Mouse (Mus musculus) erythroblast, embryonic 14.5 days (primary cell): ENCODE results near the gene Nynrin.

Experiments used
- GATA1 ChIP-seq: IDR thresholded peaks from 2 replicates; pipeline ENCODE4 v1.6.1; 2012; ENCODE audit warnings: low read length, inconsistent platforms, mixed read lengths
- TAL1 ChIP-seq: IDR thresholded peaks from 3 replicates; pipeline ENCODE4 v1.6.1; 2012; ENCODE audit warnings: low read length, inconsistent platforms, mixed read lengths

DNA sequence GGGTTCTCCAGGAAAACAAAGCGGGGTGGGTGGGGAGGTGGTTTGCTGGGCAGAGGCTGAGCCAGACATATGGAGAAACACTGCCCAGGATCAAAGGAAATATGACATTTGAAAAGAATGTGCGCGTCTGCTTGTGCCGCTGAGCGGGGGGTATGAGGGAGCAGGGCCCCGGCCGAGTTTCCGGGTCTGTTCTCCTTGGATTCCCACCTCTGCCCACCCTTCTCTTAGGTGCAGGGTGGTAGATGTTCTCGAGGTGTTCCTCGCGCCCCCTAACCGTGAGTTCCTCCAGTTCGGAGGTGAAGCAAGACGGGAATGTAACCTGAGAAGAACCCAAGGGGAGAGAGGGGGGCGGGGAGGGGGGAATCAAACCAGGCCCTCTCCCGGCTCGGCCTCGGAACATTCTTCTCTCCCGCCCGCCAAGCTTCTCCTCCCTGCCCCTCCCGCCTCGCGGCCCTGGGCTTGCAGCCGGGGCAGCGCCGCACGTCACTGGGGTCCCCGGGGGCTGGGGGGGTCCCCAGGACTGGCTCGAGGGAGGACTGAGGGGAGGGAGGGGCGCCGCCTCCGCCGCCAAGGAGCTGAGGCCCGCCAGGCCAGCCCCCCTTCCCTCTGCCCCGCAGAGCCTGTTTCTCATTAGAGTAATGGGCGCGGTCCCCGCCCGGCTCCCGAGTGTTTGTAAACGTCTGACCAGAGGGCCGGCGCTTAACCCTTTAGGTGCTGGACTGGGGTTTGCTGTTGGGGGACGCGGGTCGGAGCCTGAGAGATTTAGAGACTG, 30.6 kb upstream of the Nynrin start, which contains the start of gene Nfatc4:
- TF ChIP-seq GATA1 (no peak), TAL1 (no peak)
